Mouse (Mus musculus): ENCODE measurements around the gene Cntn4.

DNA sequence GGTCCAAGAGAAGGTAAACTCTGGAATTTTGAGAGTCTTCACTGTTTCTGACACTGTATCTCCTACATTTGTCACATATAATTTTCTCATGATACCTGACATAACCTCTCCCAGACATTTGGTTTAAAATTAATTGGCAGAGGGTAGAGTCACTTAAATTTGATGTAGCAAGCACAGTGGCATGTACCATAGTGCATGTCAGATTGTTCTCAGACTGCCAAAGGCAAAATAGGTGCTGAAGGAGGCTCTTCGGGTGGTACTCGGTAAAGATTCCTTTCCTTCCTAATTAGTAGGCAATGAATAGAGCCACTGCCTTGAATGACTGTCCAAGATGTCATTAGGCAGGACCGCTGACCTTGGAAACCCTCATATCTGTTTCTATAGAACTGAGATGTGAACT is 477.9 kb downstream of the Cntn4 start:
- TF ChIP-seq POLR2A (IDR thresholded peaks at IDR 0.05; ENCODE audit: borderline replicate concordance, extremely low read depth, low read depth, low read length) (no peak), CTCF (IDR thresholded peaks at IDR 0.05; ENCODE audit: insufficient read depth, low read length) (no peak)
